Mouse (Mus musculus) forebrain, embryonic 16.5 days (tissue): Measurements from ENCODE around the gene Igf2bp2. TPM values are rescaled to one million over a fixed set of nuclear protein-coding genes. Genes with fewer than 3 reads are reported as not detected.

Experiments
- ATAC-seq: fragments of 200-750 bp; cut with Nextera tagmentation; 2 replicates; pipeline ENCODE4 v1.8.0; 2017; ENCODE audit warnings: mild to moderate bottlenecking, moderate library complexity
- H3K27ac ChIP-seq: fragments of 300-500 bp; sonication (generic); 2 replicates; pipeline ENCODE4 v1.5.1; 2014; ENCODE audit warnings: low read length, control low read depth
- H3K27me3 ChIP-seq: fragments of 300-500 bp; sonication (generic); replicated peaks from 2 replicates; pipeline ENCODE4 v1.6.1; 2014; ENCODE audit warnings: low read length; ENCODE audit not compliant: control insufficient read depth, insufficient read depth
- H3K36me3 ChIP-seq: fragments of 300-500 bp; sonication (generic); 2 replicates; pipeline ENCODE4 v1.6.1; 2014; ENCODE audit not compliant: control insufficient read depth, insufficient read depth
- H3K4me1 ChIP-seq: fragments of 300-500 bp; sonication (generic); replicated peaks from 2 replicates; pipeline ENCODE4 v1.6.1; 2014; ENCODE audit warnings: low read length; ENCODE audit not compliant: control insufficient read depth, insufficient read depth
- H3K4me2 ChIP-seq: fragments of 300-500 bp; sonication (generic); 2 replicates; pipeline ENCODE4 v1.6.1; 2014; ENCODE audit warnings: mild to moderate bottlenecking, low read length, control low read depth
- H3K4me3 ChIP-seq: fragments of 300-500 bp; sonication (generic); replicated peaks from 2 replicates; pipeline ENCODE4 v1.5.1; 2014; ENCODE audit warnings: mild to moderate bottlenecking, low read length, control low read depth
- H3K9ac ChIP-seq: fragments of 300-500 bp; sonication (generic); replicated peaks from 2 replicates; pipeline ENCODE4 v1.6.1; 2014; ENCODE audit warnings: low read depth, low read length, control low read depth
- H3K9me3 ChIP-seq: fragments of 300-500 bp; sonication (generic); 2 replicates; pipeline ENCODE4 v1.6.1; 2016; ENCODE audit warnings: low read length; ENCODE audit not compliant: control insufficient read depth
- WGBS: fragments of 180-500 bp; shearing (Covaris S2); extraction: QIAGEN DNeasy Blood & Tissue Kit; methylation state at CpG from one replicate; pipeline ENCODE4 v1.1.7; 2014; 5-methylcytosine and 5-hydroxymethylcytosine counted together
- polyA plus RNA-seq: library from polyadenylated mRNA; unstranded; fragments of >200 nt; fragmentation: Nextera tagmentation; extraction: Ambion mirVana; gene quantifications from 2 replicates; pipeline ENCODE4 v1.2.1, GENCODE M21; 2015

Igf2bp2 gene
- polyA plus RNA-seq, 1 experiment from 2014 or later: 23.2 TPM

- Histone ChIP-seq H3K36me3 (no peaks in the 10 kb centered on the region), H3K27ac (no peak overlapping the region), H3K4me1 (no peaks in the 10 kb centered on the region), H3K27me3 (no peaks in the 10 kb centered on the region), H3K9ac (no peak overlapping the region), H3K4me3 (no peak overlapping the region), H3K9me3 (no peaks in the 10 kb centered on the region), H3K4me2 (no peak overlapping the region)
- WGBS: 93% methylated on average over 14 of the region's 14 CpGs
- ATAC-seq: no peak
Measured at GRCm38 (mm10) chr16:22118716-22119501, 44.2 kb downstream of the Igf2bp2 start.

GRCm38 (mm10) chr16:22118151-22118550 is 44.9 kb downstream of the Igf2bp2 start:
- Histone ChIP-seq H3K9ac (no peak overlapping the region), H3K36me3 (no peaks in the 10 kb centered on the region), H3K4me3 (no peak overlapping the region), H3K4me1 (no peaks in the 10 kb centered on the region), H3K4me2 (no peak overlapping the region), H3K9me3 (no peaks in the 10 kb centered on the region), H3K27me3 (no peaks in the 10 kb centered on the region), H3K27ac (no peak overlapping the region)
- no peak for ATAC-seq
- 84% methylated on average over 4 of the region's 4 CpGs for WGBS

- WGBS: 95% methylated on average over 4 of the region's 4 CpGs
- no peak for ATAC-seq
Measured at GRCm38 (mm10) chr16:22116748-22117147, 46.4 kb downstream of the Igf2bp2 start.

GRCm38 (mm10) chr16:22116058-22116457 is 47.0 kb downstream of the Igf2bp2 start:
- H3K9ac ChIP-seq: no peak overlapping the region
- no peaks in the 10 kb centered on the region for H3K27me3 ChIP-seq
- no peak overlapping the region for H3K27ac ChIP-seq
- 83% methylated on average over 6 of the region's 6 CpGs for WGBS
- no peaks in the 10 kb centered on the region for H3K36me3 ChIP-seq
- H3K4me2 ChIP-seq: no peak overlapping the region
- H3K4me3 ChIP-seq: no peak overlapping the region
- H3K4me1 ChIP-seq: no peaks in the 10 kb centered on the region
- no peak for ATAC-seq
- H3K9me3 ChIP-seq: no peaks in the 10 kb centered on the region

More at GRCm38 (mm10) chr16:22116748-22117147, 46.4 kb downstream of the Igf2bp2 start:
- no peak overlapping the region for H3K4me3 ChIP-seq
- H3K36me3 ChIP-seq: no peaks in the 10 kb centered on the region
- H3K27me3 ChIP-seq: no peaks in the 10 kb centered on the region
- no peaks in the 10 kb centered on the region for H3K9me3 ChIP-seq
- no peaks in the 10 kb centered on the region for H3K4me1 ChIP-seq
- H3K4me2 ChIP-seq: no peak overlapping the region
- H3K9ac ChIP-seq: no peak overlapping the region
- H3K27ac ChIP-seq: no peak overlapping the region

- H3K27ac ChIP-seq: no peak overlapping the region
- no peaks in the 10 kb centered on the region for H3K36me3 ChIP-seq
- no peak overlapping the region for H3K9ac ChIP-seq
- no peak for ATAC-seq
- H3K4me2 ChIP-seq: no peak overlapping the region
- H3K4me3 ChIP-seq: no peak overlapping the region
- no peaks in the 10 kb centered on the region for H3K9me3 ChIP-seq
- no peaks in the 10 kb centered on the region for H3K27me3 ChIP-seq
- H3K4me1 ChIP-seq: no peaks in the 10 kb centered on the region
- WGBS: 89% methylated on average over 1 of the region's 1 CpGs
Measured at GRCm38 (mm10) chr16:22110036-22110435, 53.1 kb downstream of the Igf2bp2 start.

GRCm38 (mm10) chr16:22109159-22109558 is 53.9 kb downstream of the Igf2bp2 start:
- Histone ChIP-seq H3K4me3 (no peak overlapping the region), H3K9ac (no peak overlapping the region), H3K36me3 (no peaks in the 10 kb centered on the region), H3K4me2 (no peak overlapping the region), H3K9me3 (no peaks in the 10 kb centered on the region), H3K27me3 (no peaks in the 10 kb centered on the region), H3K4me1 (no peaks in the 10 kb centered on the region), H3K27ac (no peak overlapping the region)
- ATAC-seq: no peak
- WGBS: 75% methylated on average over 4 of the region's 4 CpGs

- no peaks in the 10 kb centered on the region for H3K36me3 ChIP-seq
- no peaks in the 10 kb centered on the region for H3K27me3 ChIP-seq
- H3K4me3 ChIP-seq: no peak overlapping the region
- H3K9ac ChIP-seq: no peak overlapping the region
- no peaks in the 10 kb centered on the region for H3K9me3 ChIP-seq
- H3K4me2 ChIP-seq: no peak overlapping the region
- no peak for ATAC-seq
- H3K4me1 ChIP-seq: no peaks in the 10 kb centered on the region
- no peak overlapping the region for H3K27ac ChIP-seq
- WGBS: 65% methylated on average over 7 of the region's 7 CpGs
Measured at GRCm38 (mm10) chr16:22107897-22108516, 55.1 kb downstream of the Igf2bp2 start.

GRCm38 (mm10) chr16:22106012-22106584 is 57.0 kb downstream of the Igf2bp2 start:
- H3K27ac ChIP-seq: no peak overlapping the region
- WGBS: 88% methylated on average over 6 of the region's 6 CpGs
- ATAC-seq: no peak

GRCm38 (mm10) chr16:22100067-22100466 is 63.0 kb downstream of the Igf2bp2 start:
- peaks cover 12% of the 10 kb centered on the region for H3K4me1 ChIP-seq
- H3K9me3 ChIP-seq: no peaks in the 10 kb centered on the region
- no peaks in the 10 kb centered on the region for H3K36me3 ChIP-seq
- H3K27ac ChIP-seq: no peak overlapping the region
- no peak overlapping the region for H3K4me2 ChIP-seq
- WGBS: 88% methylated on average over 2 of the region's 2 CpGs
- no peaks in the 10 kb centered on the region for H3K27me3 ChIP-seq
- ATAC-seq: no peak
- H3K9ac ChIP-seq: no peak overlapping the region
- no peak overlapping the region for H3K4me3 ChIP-seq

More at GRCm38 (mm10) chr16:22106012-22106584, 57.0 kb downstream of the Igf2bp2 start:
- H3K4me2 ChIP-seq: no peak overlapping the region
- H3K9me3 ChIP-seq: no peaks in the 10 kb centered on the region
- H3K27me3 ChIP-seq: no peaks in the 10 kb centered on the region
- H3K36me3 ChIP-seq: no peaks in the 10 kb centered on the region
- H3K9ac ChIP-seq: no peak overlapping the region
- H3K4me1 ChIP-seq: no peaks in the 10 kb centered on the region
- no peak overlapping the region for H3K4me3 ChIP-seq
